Mouse (Mus musculus) E14TG2a.4 (cell line): ENCODE measurements at regions not wholly inside any gene's neighbourhood (a gene's known extent, or its start where the extent isn't known, plus 50 kb on each side); places are given as distances from the start of the nearest gene placed in this dataset.

ENCODE experiments used
- CTCF ChIP-seq: conservative IDR thresholded peaks from 2 replicates; pipeline ENCODE4 v1.5.1; 2014; ENCODE audit warnings: low read length
- NANOG ChIP-seq: IDR thresholded peaks from 2 replicates; pipeline ENCODE4 v1.6.1; 2014; ENCODE audit warnings: borderline replicate concordance, low read length, mixed read lengths
- POU5F1 ChIP-seq: IDR thresholded peaks from 2 replicates; pipeline ENCODE4 v1.6.1; 2014; ENCODE audit warnings: low read length, borderline replicate concordance

GRCm38 (mm10) chr3:58091466-58092176, 243.7 kb upstream of the Pfn2 start:
- no peak for TF ChIP-seq CTCF
- no peak for TF ChIP-seq POU5F1
- TF ChIP-seq NANOG: no peak
